Mouse (Mus musculus) myocyte (in vitro differentiated cells): Measurements from ENCODE around the gene Nacc1.

Experiments used
- POLR2A ChIP-seq: IDR thresholded peaks from one replicate; pipeline ENCODE4 v1.6.1; 2011; ENCODE audit warnings: low read depth, mild to moderate bottlenecking, control low read depth, moderate library complexity; ENCODE audit not compliant: insufficient read length
- USF1 ChIP-seq: IDR thresholded peaks from one replicate; pipeline ENCODE4 v1.6.1; 2011; ENCODE audit warnings: low read depth, mild to moderate bottlenecking, control low read depth, moderate library complexity

DNA sequence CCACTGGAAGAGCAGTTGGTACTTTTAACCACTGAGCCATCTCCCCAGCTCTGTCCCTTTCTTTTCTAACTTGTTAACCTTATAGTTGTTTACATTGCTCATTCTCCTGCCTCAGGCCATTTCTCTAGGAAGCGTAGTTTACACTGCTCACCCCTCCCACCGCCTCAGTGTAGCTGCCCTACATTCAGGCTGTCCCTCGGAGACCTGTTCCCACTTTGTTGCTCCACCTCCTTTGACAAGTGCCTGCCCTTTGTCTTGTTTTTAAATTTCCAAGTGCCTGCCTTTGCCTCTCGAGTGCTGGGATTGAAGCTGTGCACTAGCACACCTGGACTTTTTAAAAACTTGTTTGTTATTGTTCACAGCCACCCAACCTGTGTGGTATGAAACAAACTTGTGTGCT is 5.7 kb upstream of the Nacc1 start:
- TF ChIP-seq USF1 (no peak), POLR2A (no peak)
